Mouse (Mus musculus) stomach, embryonic 15.5 days (tissue): Measurements from ENCODE around the gene Tbxas1. TPM values are rescaled to one million over a fixed set of nuclear protein-coding genes. Genes with fewer than 3 reads are reported as not detected.

Source experiments
- ATAC-seq: fragments of 200-750 bp; cut with Nextera tagmentation; 2 replicates; pipeline ENCODE4 v1.8.0; 2017; ENCODE audit warnings: low read depth, moderate number of reproducible peaks, moderate TSS enrichment; ENCODE audit not compliant: insufficient read depth, low FRiP score
- H3K27ac ChIP-seq: fragments of 300-500 bp; sonication (generic); 2 replicates; pipeline ENCODE4 v1.5.1; 2015; ENCODE audit warnings: mild to moderate bottlenecking, inconsistent platforms
- H3K27me3 ChIP-seq: fragments of 300-500 bp; sonication (generic); replicated peaks from 2 replicates; pipeline ENCODE4 v1.6.1; 2015; ENCODE audit warnings: inconsistent platforms
- H3K36me3 ChIP-seq: fragments of 300-500 bp; sonication (generic); 2 replicates; pipeline ENCODE4 v1.6.1; 2015; ENCODE audit warnings: inconsistent platforms
- H3K4me1 ChIP-seq: fragments of 300-500 bp; sonication (generic); 2 replicates; pipeline ENCODE4 v1.6.1; 2015; ENCODE audit warnings: inconsistent platforms
- H3K4me2 ChIP-seq: fragments of 300-500 bp; sonication (generic); 2 replicates; pipeline ENCODE4 v1.6.1; 2015; ENCODE audit warnings: mild to moderate bottlenecking, inconsistent platforms
- H3K4me3 ChIP-seq: fragments of 300-500 bp; sonication (generic); replicated peaks from 2 replicates; pipeline ENCODE4 v1.5.1; 2015; ENCODE audit warnings: inconsistent platforms
- H3K9ac ChIP-seq: fragments of 300-500 bp; sonication (generic); 2 replicates; pipeline ENCODE4 v1.6.1; 2015; ENCODE audit warnings: inconsistent platforms
- H3K9me3 ChIP-seq: fragments of 300-500 bp; sonication (generic); 2 replicates; pipeline ENCODE4 v1.6.1; 2016; ENCODE audit warnings: inconsistent platforms
- whole genome bisulfite sequencing: fragments of 180-500 bp; shearing (Covaris S2); methylation state at CpG from one replicate; pipeline ENCODE4 v1.1.7; 2015; 5-methylcytosine and 5-hydroxymethylcytosine counted together
- polyA plus RNA-seq: library from polyadenylated mRNA; unstranded; fragments of >200 nt; fragmentation: Nextera tagmentation; extraction: Ambion mirVana; gene quantifications from 2 replicates; pipeline ENCODE4 v1.2.1, GENCODE M21; 2015

Tbxas1 gene
- polyA plus RNA-seq, 1 experiment from 2014 or later, result 3.4 TPM

- ATAC-seq, result peak; percentile 83; the same call in 1 of the 2 replicates
- WGBS, result 33% methylated on average over 4 of the region's 4 CpGs
These were observed 116.8 kb downstream of the Tbxas1 start for GRCm38 (mm10) chr6:38992016-38992415.

GRCm38 (mm10) chr6:38995774-38996173 is 120.6 kb downstream of the Tbxas1 start:
- WGBS, result 68% methylated on average over 3 of the region's 3 CpGs
- H3K36me3 ChIP-seq, result no peaks in the 10 kb centered on the region

More at GRCm38 (mm10) chr6:38992016-38992415, 116.8 kb downstream of the Tbxas1 start:
- Histone ChIP-seq H3K27me3 (no peaks in the 10 kb centered on the region), H3K4me3 (no peak overlapping the region), H3K9ac (no peak overlapping the region), H3K36me3 (no peaks in the 10 kb centered on the region), H3K27ac (no peak overlapping the region), H3K4me2 (no peak overlapping the region), H3K9me3 (no peaks in the 10 kb centered on the region), H3K4me1 (0 out of 2 replicates have a peak, but pooled peaks cover 2% of the 10 kb centered on the region)

GRCm38 (mm10) chr6:38997838-38998237 is 122.6 kb downstream of the Tbxas1 start:
- no peaks in the 10 kb centered on the region for H3K9me3 ChIP-seq
- no peak overlapping the region for H3K9ac ChIP-seq
- H3K4me2 ChIP-seq, result no peak overlapping the region
- H3K4me3 ChIP-seq, result no peak overlapping the region
- no peak overlapping the region for H3K27ac ChIP-seq
- H3K36me3 ChIP-seq, result no peaks in the 10 kb centered on the region
- 0 out of 2 replicates have a peak, but pooled peaks cover 1% of the 10 kb centered on the region for H3K4me1 ChIP-seq
- H3K27me3 ChIP-seq, result no peaks in the 10 kb centered on the region
- 61% methylated on average over 4 of the region's 4 CpGs for WGBS
- ATAC-seq, result no peak

More at GRCm38 (mm10) chr6:38995774-38996173, 120.6 kb downstream of the Tbxas1 start:
- Histone ChIP-seq H3K27me3 (no peaks in the 10 kb centered on the region), H3K4me1 (0 out of 2 replicates have a peak, but pooled peaks cover 1% of the 10 kb centered on the region), H3K9me3 (no peaks in the 10 kb centered on the region), H3K9ac (no peak overlapping the region), H3K27ac (no peak overlapping the region), H3K4me3 (no peak overlapping the region), H3K4me2 (no peak overlapping the region)
- ATAC-seq, result no peak

GRCm38 (mm10) chr6:39003126-39003525 is 127.9 kb downstream of the Tbxas1 start:
- no peak for ATAC-seq
- peaks cover 4% of the 10 kb centered on the region; the same call in 1 of the 2 replicates for H3K4me1 ChIP-seq
- no peak overlapping the region for H3K4me2 ChIP-seq
- no peak overlapping the region for H3K27ac ChIP-seq
- H3K27me3 ChIP-seq, result no peaks in the 10 kb centered on the region
- no peak overlapping the region for H3K4me3 ChIP-seq
- no peaks in the 10 kb centered on the region for H3K9me3 ChIP-seq
- no peak overlapping the region for H3K9ac ChIP-seq
- WGBS, result 50% methylated on average over 7 of the region's 7 CpGs
- no peaks in the 10 kb centered on the region for H3K36me3 ChIP-seq

GRCm38 (mm10) chr6:39004003-39004473 is 128.8 kb downstream of the Tbxas1 start:
- Histone ChIP-seq H3K27me3 (no peaks in the 10 kb centered on the region), H3K36me3 (no peaks in the 10 kb centered on the region), H3K9me3 (no peaks in the 10 kb centered on the region), H3K27ac (no peak overlapping the region), H3K4me3 (no peak overlapping the region), H3K9ac (no peak overlapping the region), H3K4me1 (peaks cover 4% of the 10 kb centered on the region; the same call in 1 of the 2 replicates), H3K4me2 (no peak overlapping the region)
- ATAC-seq, result no peak
- WGBS, result 58% methylated on average over 12 of the region's 12 CpGs

- no peak overlapping the region for H3K4me3 ChIP-seq
- H3K4me2 ChIP-seq, result no peak overlapping the region
- H3K27me3 ChIP-seq, result no peaks in the 10 kb centered on the region
- no peaks in the 10 kb centered on the region for H3K36me3 ChIP-seq
- H3K9me3 ChIP-seq, result no peaks in the 10 kb centered on the region
- peaks cover 4% of the 10 kb centered on the region; the same call in 1 of the 2 replicates for H3K4me1 ChIP-seq
- H3K27ac ChIP-seq, result no peak overlapping the region
- no peak overlapping the region for H3K9ac ChIP-seq
- WGBS, result 64% methylated on average over 20 of the region's 20 CpGs
- ATAC-seq, result no peak
These were observed 130.2 kb downstream of the Tbxas1 start for GRCm38 (mm10) chr6:39005267-39005944.

- Histone ChIP-seq H3K9ac (no peak overlapping the region), H3K27ac (no peak overlapping the region), H3K9me3 (no peaks in the 10 kb centered on the region), H3K36me3 (no peaks in the 10 kb centered on the region), H3K4me1 (peaks cover 4% of the 10 kb centered on the region; the same call in 1 of the 2 replicates), H3K4me2 (no peak overlapping the region), H3K4me3 (no peak overlapping the region), H3K27me3 (no peaks in the 10 kb centered on the region)
- WGBS, result 85% methylated on average over 5 of the region's 5 CpGs
- no peak for ATAC-seq
These were observed 130.9 kb downstream of the Tbxas1 start for GRCm38 (mm10) chr6:39005945-39006572.

GRCm38 (mm10) chr6:39007223-39007622 is 132.0 kb downstream of the Tbxas1 start:
- no peaks in the 10 kb centered on the region for H3K9me3 ChIP-seq
- no peak overlapping the region for H3K4me2 ChIP-seq
- no peaks in the 10 kb centered on the region for H3K36me3 ChIP-seq
- no peak for ATAC-seq
- H3K27ac ChIP-seq, result no peak overlapping the region
- H3K27me3 ChIP-seq, result no peaks in the 10 kb centered on the region
- no peak overlapping the region for H3K9ac ChIP-seq
- no peak overlapping the region for H3K4me3 ChIP-seq
- 62% methylated on average over 5 of the region's 5 CpGs for WGBS
- H3K4me1 ChIP-seq, result peaks cover 4% of the 10 kb centered on the region; the same call in 1 of the 2 replicates

GRCm38 (mm10) chr6:39008116-39008515 is 132.9 kb downstream of the Tbxas1 start:
- Histone ChIP-seq H3K27ac (no peak overlapping the region), H3K4me2 (no peak overlapping the region), H3K9ac (no peak overlapping the region), H3K4me1 (peaks cover under 1% of the 10 kb centered on the region; the same call in 1 of the 2 replicates), H3K36me3 (no peaks in the 10 kb centered on the region), H3K27me3 (no peaks in the 10 kb centered on the region), H3K4me3 (no peak overlapping the region), H3K9me3 (no peaks in the 10 kb centered on the region)
- 54% methylated on average over 4 of the region's 4 CpGs for WGBS
- ATAC-seq, result no peak

GRCm38 (mm10) chr6:39013034-39013832 is 138.0 kb downstream of the Tbxas1 start:
- Histone ChIP-seq H3K27me3 (no peaks in the 10 kb centered on the region), H3K36me3 (no peaks in the 10 kb centered on the region), H3K4me3 (no peak overlapping the region), H3K4me1 (no peaks in the 10 kb centered on the region), H3K27ac (0 out of 2 replicates have a peak overlapping the region, but pooled peaks have one; percentile 0), H3K9me3 (no peaks in the 10 kb centered on the region), H3K9ac (no peak overlapping the region), H3K4me2 (no peak overlapping the region)
- peak; percentile 87 for ATAC-seq
- WGBS, result 72% methylated on average over 10 of the region's 10 CpGs

- ATAC-seq, result no peak
- Histone ChIP-seq H3K4me1 (no peaks in the 10 kb centered on the region), H3K36me3 (no peaks in the 10 kb centered on the region), H3K9ac (no peak overlapping the region), H3K4me3 (no peak overlapping the region), H3K9me3 (no peaks in the 10 kb centered on the region), H3K27ac (no peak overlapping the region), H3K27me3 (no peaks in the 10 kb centered on the region), H3K4me2 (no peak overlapping the region)
- 80% methylated on average over 11 of the region's 11 CpGs for WGBS
These were observed 142.7 kb downstream of the Tbxas1 start for GRCm38 (mm10) chr6:39017942-39018341.
